Mouse (Mus musculus) heart, postnatal 25 days (tissue): ENCODE data around the gene Cstf3. TPM values are rescaled to one million over a fixed set of nuclear protein-coding genes. Genes with fewer than 3 reads are reported as not detected.

ENCODE experiments used
- DNase-seq: peaks from one replicate; pipeline ENCODE4 v3.0.0; 2022; ENCODE audit warnings: low spot score
- intact Hi-C: fragments of 180-260 bp; cut with DNase I; formaldehyde crosslinking; loops from one replicate; pipeline ENCODE4 v1.15.1; 2025
- total RNA-seq, 2 experiments: library from RNA; stranded (reverse); gene quantifications; 2 replicates each; pipeline ENCODE4 v1.2.3; 2021

Cstf3 gene
- total RNA-seq, 2 experiments from 2014 or later, result 12.0 to 14.7 TPM

DNA sequence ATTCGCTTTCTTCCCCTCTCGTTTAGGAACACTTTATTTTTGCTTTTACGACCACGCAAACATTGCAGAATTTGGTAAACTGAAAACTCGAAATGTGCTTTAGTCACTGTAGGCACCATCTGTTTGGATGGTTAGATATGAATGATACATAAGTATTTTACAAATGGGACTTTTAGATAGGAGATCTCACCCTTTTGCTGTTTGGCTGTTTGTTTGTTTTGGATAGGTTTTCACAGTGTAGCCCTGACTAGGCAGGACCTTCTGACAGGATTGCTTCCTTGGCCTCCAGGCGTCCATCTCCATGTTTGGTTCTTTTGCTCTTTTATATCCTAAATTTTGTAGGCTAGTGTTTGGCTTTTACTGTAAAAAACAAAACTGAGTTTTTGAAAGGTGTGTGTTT is 818 bp downstream of the Cstf3 start:
- DNase-seq, result no peak
- intact Hi-C loops, result loop anchor here (5.0 to 10.0 kb wide), 2 partner anchors 424 to 464 kb away; partner anchors contain the start of gene Eif3m

DNA sequence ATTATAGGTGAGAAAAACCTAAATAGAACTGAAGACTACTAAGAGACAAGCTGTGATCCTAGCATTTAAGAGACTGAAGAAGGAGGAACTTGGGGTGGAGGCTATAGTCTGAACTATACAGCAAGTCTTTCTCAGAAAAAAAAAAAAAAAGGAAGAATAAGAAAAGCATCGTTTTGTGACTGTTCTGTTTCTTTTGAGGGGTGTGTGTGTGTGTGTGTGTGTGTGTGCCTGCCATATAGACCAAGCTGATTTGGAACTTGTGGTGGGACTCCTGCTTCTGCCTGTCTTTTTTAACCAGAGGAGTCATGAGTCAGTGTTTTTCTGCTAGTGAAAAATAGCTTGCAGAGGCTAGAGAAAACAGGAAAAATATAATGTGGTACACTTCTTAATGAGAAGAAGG is 4.7 kb downstream of the Cstf3 start:
- no peak for DNase-seq
- intact Hi-C loops, result loop anchor here (10.0 kb wide), 1 partner anchor 420 kb away; the partner anchor contains the start of gene Eif3m

DNA sequence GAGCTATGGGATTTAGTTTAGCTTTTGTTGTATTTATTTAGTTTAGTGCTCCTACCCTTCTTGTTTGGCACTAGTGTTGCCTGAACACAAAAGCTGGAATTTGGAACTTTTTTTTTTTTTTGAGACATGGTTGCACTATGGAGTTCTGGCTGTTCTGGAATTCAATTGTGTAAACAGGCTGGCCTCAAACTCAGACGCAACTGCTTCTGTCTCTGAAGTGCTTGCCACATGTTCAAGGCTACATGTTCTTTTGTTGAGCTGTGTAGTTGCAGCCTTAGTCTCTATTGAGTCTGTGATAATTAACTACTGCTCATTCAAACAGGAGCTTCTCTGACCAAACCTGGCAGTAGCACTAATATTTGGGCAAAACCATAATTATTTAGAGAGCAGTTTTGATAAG is 13.1 kb downstream of the Cstf3 start:
- DNase-seq, result no peak
- intact Hi-C loops, result no loop called here

DNA sequence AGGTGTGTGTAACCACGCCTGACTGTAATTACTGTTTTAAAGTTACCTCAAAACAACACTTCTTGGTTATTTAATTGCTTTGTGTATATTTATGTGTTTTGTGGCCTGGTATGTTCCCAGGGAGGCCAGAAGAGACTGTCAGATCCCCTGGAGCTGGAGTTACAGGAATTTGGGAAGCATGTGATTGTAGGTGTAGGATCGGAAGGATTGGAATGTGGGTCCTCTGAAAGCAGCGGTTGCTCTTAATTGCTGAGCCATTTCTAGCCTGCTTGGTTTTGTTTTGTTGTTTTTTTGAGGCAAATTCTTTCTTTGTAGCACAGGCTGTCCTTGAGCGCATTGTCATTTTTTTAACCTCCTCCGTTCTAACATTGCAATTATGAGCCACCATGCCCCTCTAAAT is 14.4 kb downstream of the Cstf3 start:
- intact Hi-C loops, result no loop called here
- no peak for DNase-seq

DNA sequence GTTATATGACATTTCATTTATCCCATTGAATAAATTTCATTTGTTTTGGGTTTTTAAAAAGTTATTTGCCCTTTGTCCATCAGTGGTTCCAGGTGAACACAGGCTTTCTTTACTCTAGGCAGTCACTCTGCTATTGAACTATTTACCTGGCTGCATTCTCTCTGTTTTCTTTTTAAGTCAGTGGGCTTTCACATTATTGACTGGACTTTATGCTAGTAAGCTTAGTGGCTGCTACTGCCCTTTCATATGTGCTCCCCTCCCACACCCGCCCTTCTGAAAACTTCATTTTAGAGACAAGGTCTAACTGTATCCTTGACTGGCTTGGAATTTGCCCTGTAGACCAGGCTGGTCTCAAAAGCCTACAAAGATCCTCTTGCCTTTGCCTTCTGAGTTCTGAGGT is 15.2 kb downstream of the Cstf3 start:
- intact Hi-C loops, result no loop called here
- DNase-seq, result no peak

DNA sequence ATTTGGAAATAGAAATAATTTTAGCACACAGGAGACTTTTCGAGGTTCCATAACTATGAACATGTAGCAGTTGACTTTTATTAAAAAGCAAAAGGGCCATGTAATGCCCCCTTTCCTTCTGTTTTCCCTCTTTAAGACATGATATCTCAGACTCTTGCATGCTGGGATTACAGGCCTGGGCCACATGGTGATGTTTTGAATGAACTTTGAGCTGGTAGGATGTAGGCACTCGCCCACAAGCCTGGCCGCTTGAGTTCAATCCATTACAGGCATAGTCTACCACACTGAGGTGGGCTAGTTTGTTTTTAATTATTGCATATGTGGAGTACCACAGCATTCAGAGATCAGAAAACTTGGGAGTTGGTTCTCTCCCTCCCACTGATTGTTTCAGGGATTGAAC is 24.5 kb downstream of the Cstf3 start:
- intact Hi-C loops, result no loop called here
- no peak for DNase-seq

DNA sequence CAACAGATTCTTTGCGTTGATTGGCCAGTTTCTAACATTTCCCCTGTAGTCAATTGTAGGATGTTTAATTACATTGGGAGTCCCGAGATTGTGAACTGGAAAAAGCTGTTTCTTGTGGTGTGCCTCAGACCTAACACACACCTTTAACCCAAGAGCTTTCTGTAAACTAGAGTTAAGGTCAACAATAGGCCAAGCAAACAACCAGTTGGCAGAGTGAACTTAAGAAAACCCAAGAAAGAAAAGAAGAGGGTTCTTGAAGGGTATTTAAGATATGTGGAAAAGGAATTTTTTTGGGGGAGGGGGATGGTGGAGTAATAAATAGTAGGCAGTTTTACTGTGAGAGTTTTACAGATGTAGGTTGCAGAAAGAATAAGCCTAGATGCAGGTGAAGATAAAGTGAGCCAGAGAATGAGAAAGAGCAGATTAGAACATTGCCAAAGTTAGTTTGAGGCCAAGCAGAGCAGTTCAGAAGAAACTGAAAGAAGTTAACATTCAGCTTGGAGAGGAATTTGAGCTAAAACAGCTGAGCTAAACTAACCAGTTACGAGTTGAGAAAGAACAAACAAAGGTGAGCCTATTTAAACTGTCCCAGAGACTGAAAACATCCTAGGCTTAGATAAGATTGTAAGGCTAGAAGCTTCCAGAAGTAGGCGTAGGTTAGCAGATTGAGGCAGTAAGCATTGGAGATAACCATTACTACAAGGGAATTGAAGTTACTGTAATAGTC is 25.8 kb downstream of the Cstf3 start:
- intact Hi-C loops, result no loop called here
- no peak for DNase-seq

DNA sequence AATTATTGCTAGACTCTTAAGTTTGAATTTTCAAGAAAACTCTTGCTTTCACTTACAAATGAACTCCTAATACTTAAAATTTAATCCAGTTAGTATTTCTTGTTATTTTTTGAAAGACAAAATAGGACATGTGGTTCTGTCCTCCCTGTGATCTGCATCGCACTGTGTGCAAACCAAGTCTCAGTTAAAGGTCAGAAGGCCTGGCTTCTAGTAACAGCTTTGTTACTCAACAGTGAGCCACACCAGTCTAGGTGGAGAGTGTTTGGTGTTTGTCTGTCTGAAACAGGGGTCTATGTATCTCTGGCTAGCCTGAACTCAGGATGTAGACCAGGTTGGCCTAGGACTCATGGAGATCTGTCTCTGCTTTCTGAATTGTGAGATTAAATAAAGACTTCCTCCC is 68.3 kb downstream of the Cstf3 start:
- intact Hi-C loops, result no loop called here
- DNase-seq, result no peak

DNA sequence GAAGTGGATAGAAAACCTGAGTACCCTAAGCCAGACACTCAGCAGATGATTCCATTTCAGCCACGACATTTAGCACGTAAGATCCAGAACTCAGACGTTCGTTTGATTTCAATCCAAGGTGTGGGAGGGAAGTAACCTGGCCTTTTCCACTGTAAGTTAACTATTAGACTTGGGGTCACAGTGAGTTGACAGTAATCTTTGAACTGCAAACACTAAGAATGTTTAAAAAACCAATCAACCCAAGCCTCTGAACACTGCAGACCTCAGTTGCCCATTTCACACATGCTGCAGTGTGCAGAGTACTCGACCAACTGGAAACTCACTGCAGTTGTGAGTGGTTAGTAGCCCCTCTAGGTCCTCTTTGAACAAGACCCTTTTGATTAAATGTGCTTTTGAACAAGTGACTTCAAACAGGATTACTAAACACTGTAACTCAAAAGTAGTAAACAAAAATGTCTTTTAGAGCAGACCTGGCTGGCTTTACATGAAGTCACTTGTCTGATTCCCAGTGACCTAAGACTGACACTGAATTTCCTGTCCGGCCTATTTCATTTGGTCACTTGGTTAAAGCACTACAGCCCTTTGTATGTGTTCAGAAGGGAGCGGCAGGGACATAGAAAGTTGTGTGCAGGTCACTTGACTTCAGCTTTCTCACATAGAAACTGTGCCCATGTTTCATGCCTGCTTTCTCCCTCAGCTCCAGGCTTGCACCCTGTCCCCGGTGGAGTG is 73.2 kb downstream of the Cstf3 start:
- intact Hi-C loops, result no loop called here
- no peak for DNase-seq

DNA sequence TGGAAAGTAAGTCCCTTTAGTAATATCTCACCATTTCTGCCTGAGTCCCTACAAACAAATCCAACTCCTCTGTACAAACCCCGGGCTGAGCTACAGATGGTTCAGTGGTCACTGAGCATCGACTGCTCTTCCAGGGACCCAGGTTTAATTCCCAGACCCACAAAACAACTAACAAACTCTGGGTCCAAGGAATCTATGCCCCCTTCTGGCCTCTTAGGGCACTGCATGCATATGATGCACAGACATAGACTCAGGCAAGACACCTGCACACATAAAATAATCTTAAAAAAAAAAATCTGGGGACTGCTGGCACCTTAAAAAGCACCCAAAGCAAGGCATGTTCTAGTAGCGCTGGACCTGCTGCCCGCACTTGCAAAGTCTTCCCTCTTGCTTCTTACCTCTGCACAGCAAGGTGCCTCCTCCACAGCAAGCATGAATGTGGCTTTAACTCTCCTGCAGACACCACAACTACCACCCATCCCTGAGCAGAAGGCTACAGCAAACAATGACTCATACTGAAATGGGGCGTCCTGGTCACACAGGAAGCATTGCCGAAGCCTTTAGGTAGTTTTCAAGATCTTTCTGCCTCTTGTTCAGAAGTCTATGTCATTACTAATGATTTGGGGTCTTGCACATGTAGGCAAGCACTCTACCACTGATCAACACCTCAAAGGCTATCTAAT is 78.9 kb downstream of the Cstf3 start:
- intact Hi-C loops, result no loop called here
- DNase-seq, result no peak

DNA sequence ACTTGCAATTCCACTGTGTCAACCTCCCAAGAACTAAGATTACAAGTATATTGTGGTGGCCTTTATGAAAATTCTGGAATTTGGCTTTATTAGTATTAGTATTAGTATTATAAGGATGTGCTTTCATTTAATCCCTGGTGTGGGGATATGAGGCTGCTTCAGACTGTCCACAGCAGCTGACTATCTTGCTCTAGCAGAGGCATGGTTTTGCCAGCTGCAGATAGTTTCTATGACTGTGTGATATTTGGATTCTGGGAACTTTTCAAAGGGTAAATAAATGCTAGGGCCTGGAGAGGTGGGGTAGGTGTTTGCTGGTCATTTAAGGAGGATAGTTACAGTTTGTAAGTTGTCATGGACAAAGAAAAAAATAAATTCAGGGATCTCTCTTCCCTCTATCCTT is 81.4 kb downstream of the Cstf3 start:
- intact Hi-C loops, result no loop called here
- no peak for DNase-seq

DNA sequence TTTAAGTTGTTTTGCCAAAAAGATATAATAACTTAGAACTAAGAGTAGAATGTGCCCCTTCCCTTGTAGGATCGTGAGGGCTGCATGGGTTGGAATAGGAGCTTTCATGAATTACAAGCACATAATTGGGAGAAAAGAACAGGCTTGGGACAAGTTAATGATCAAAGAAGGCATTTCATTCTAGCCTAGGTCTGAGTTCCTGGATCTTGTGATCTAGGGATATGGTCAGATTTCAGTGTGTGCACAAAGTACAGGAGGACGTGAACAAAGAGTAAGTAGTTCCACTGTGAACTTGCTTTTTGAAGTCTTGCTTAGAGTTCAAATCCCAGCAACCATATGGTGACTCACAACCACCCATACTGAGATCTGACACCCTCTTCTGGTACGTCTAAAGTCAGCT is 87.0 kb downstream of the Cstf3 start:
- DNase-seq, result no peak
- intact Hi-C loops, result no loop called here

DNA sequence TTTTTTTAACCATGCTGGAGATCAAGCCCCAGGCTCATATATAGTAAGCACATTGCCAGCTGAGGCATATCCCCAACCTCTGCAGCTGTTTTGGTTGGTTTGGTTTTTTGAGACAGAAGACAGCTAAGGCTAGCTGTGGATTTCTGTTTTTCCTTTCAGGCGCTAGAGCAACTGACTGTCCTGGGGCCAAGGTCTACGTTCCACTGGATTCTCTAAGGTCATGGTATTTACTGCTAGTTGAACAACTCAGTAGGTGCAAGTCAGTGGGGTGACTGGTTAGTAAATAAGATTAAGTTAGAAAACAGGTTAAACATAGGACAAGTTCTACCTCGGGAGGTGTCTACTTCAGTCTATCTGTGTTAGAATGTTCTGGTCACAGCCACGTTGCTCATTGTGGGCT is 94.4 kb downstream of the Cstf3 start:
- no peak for DNase-seq
- intact Hi-C loops, result loop anchor here (1.0 to 10.0 kb wide), 3 partner anchors 58 to 550 kb away; partner anchors contain the start of gene Depdc7

DNA sequence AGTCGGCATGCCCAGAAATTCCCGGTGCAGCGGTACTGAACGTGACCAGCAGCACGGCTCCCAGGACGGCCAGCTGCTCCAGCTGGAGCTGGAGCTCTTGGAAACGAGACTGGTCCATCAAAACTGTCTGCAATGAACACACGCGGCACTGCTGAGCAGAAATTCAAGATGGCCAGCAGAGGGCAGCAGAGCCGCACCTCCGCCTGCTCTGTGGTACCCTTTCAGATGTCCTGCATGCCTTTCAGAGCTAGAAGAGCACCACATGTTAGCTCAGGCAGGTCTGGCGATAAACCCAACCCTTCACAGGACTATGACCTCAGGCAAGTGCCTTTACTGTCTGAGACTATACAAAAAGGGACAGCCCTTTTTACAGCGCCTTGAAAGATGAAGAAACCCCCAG is 95.1 kb downstream of the Cstf3 start:
- intact Hi-C loops, result loop anchor here (1.0 to 10.0 kb wide), 3 partner anchors 57 to 549 kb away; partner anchors contain the start of gene Depdc7

DNA sequence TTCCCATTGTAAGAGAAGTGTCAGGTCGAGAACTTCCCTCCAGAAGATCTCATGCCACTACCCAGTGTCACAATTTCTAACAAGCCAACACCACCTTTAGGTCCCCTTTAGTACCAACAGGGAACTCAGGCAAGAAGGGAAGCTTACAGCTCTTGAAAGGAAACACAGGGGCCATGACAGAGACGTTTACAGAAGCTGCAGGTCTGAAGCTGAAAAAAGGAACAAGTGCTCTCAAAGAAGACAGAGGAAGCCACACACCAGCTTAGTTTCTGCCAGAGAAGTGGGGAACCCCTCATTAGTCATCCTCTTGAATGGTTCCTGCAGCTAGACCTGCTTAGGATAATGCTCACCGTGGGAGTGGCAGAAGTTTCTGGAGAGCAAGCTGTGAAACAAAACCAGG is 96.9 kb downstream of the Cstf3 start:
- intact Hi-C loops, result loop anchor here (5.0 to 10.0 kb wide), 2 partner anchors 55 to 548 kb away; partner anchors contain the start of gene Depdc7
- no peak for DNase-seq

More for the DNA sequence above, 95.1 kb downstream of the Cstf3 start:
- DNase-seq, result peak; percentile 17

DNA sequence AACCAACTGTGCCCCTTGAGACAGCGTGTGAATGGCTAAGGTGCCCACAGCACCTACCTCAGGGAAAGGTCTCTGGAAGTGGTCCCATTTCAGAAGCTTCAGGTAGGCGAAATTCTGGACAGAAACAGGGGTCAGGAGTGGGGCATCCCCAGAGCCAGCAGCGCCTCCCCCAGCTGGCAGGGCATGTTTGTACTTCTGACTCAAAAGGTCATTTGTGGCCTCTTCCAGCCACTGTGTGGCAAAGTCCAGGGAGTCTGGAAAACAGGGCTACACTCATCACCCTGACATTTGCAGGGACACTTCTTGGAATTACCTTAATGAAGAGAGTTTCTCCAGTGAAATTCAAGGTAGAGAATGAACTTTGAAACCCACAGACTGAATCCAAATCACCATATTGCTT is 98.0 kb downstream of the Cstf3 start:
- no peak for DNase-seq
- intact Hi-C loops, result loop anchor here (5.0 to 10.0 kb wide), 2 partner anchors 54 to 546 kb away; partner anchors contain the start of gene Depdc7

DNA sequence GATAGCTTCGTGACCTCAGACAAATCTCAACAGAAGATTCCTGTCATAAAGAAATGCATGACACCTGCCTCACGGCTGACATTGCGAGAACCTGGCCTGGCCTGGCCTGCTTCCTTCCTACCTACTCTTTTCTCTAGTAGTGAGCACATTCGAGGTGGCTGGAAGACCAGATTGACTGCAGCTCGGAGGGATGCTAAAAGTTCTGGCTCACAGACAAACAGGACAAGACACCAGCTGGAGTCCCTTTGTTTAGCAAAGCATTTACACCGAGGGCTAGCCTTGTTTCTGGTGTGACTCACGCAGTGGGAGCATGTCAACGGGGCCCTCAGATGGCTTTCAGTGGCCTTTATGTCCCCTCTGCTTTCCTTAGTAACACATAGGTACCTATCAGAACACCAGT is 98.4 kb downstream of the Cstf3 start:
- DNase-seq, result no peak
- intact Hi-C loops, result loop anchor here (5.0 to 10.0 kb wide), 2 partner anchors 54 to 546 kb away; partner anchors contain the start of gene Depdc7

DNA sequence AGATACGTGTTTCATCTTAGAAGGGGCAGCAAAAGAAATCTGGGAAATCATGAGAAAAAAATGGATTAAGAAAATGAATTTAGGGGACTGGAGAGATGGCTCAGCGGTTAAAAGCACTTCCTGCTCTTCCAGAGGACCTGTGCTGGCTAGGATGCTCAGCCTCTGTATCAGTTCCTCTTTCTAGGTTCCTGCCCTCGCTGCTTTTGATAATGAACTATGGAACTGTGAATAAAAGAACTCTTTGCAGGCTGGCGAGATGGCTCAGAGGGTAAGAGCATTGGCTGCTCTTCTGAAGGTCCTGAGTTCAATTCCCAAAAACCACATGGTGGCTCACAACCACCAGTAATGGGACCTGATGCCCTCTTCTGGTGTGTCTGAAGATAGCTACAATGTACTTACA is 100.4 kb downstream of the Cstf3 start:
- DNase-seq, result no peak
- intact Hi-C loops, result no loop called here

DNA sequence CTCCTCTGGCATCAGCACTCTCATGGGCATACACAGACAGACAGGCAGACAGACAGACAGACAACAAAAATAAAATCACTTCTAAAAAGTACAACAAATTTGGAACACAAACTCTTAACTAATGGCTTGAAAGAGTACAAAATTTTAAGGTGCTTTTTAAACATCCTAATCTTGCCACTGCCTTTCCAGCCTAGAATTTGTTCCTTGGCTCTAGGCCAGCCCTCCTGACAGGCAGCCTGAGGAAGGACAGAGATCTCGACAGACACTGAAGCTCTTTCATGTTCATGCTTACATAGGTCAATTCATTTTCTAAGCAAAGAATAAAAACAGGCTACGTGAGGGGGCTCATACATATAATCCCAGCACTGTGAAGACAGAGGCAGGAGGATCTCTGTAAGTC is 102.2 kb downstream of the Cstf3 start:
- no peak for DNase-seq
- intact Hi-C loops, result no loop called here

DNA sequence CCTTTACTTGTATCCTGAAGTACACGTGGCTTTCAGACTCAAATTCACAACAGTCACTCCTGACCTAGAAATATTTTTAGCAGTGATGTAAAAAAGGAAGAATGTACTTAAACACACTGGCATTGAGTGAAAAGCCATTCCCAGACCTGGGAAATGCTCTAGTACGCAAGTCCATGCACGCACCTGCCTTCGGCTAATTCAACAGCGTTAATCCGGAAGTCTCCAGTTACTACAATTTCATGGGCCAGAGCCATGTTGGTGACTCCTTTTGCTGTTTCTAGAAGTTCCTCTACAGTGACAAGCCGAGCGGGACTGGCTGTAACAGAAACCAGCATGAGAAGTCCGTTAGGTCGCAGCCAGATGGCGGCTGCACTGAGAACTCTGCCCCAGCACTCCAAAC is 109.3 kb downstream of the Cstf3 start:
- DNase-seq, result no peak
- intact Hi-C loops, result no loop called here

DNA sequence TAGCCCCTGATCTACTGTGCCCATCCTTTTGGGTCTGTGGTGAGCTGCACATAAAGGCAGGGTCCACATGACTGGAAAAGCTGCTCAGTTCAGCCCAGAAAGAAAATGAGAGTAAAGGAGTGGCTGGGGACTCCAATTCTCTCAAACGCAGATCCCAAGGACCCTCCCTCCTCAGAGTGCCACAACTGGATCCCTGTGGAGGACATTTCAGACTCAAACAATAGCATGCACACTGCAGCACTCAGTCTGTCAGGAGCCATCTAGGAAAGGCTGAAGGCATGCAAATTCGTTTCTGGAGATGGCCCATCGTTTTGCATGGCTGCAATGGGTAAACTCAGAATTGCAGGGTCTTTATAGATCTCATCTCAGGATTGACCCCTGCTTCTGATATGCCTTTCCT is 112.8 kb downstream of the Cstf3 start:
- intact Hi-C loops, result no loop called here
- no peak for DNase-seq
